Mouse (Mus musculus) ovary, adult 2 months (tissue): ENCODE results near the gene Ramp1. TPM values are rescaled to one million over a fixed set of nuclear protein-coding genes. Genes with fewer than 3 reads are reported as not detected.

ENCODE experiments used
- polyA plus RNA-seq: library from polyadenylated mRNA; depleted of rRNA; stranded (reverse); fragments of >200 nt; gene quantifications from 2 replicates; pipeline ENCODE4 v1.2.3, GENCODE M21; 2012; rRNA removed

Ramp1 gene
- 70.7 and 89.7 TPM in 2 replicates for polyA plus RNA-seq

GRCm38 (mm10) chr1:91179533-91180173 is at the start of gene Ramp1:
TSS of gene Ramp1 (plus strand) at chr1:91179822.

GRCm38 (mm10) chr1:91144813-91145212 is 34.8 kb upstream of the Ramp1 start, which contains the start of gene Rbm44:
TSS of gene Rbm44 (plus strand) at chr1:91145089.

GRCm38 (mm10) chr1:91249564-91250414 is 70.2 kb downstream of the Ramp1 start, which contains the start of gene Ube2f:
TSS of gene Ube2f (plus strand) at chr1:91250304.

Other genes starting within 250 kb of the Ramp1 start
- gene Prlh, start 226.7 kb upstream of the Ramp1 start, polyA plus RNA-seq = not detected in 2 replicates
- 2.0 and 2.4 TPM in 2 replicates for gene Rab17, start 210.2 kb upstream of the Ramp1 start, polyA plus RNA-seq
- 12.5 and 25.9 TPM in 2 replicates for gene Lrrfip1, start 181.1 kb upstream of the Ramp1 start, polyA plus RNA-seq
- 0.03 and 0.05 TPM in 2 replicates for gene Rbm44, start 34.7 kb upstream of the Ramp1 start, polyA plus RNA-seq
- 22.7 and 23.2 TPM in 2 replicates for gene Ube2f, start 70.5 kb downstream of the Ramp1 start, polyA plus RNA-seq
- 11.9 and 12.1 TPM in 2 replicates for gene Scly, start 118.5 kb downstream of the Ramp1 start, polyA plus RNA-seq
- gene Espnl, start 142.3 kb downstream of the Ramp1 start, polyA plus RNA-seq = 0.37 and 0.52 TPM in 2 replicates
- gene Klhl30, start 171.2 kb downstream of the Ramp1 start, polyA plus RNA-seq = 11.1 and 13.9 TPM in 2 replicates
- 1.9 and 2.0 TPM in 2 replicates for gene Erfe, start 186.6 kb downstream of the Ramp1 start, polyA plus RNA-seq
- gene Ilkap, start 219.0 kb downstream of the Ramp1 start, polyA plus RNA-seq = 73.5 and 87.0 TPM in 2 replicates
- gene Hes6, start 234.2 kb downstream of the Ramp1 start, polyA plus RNA-seq = 74.1 and 96.0 TPM in 2 replicates